Mouse (Mus musculus): ENCODE measurements at regions not wholly inside any gene's neighbourhood (a gene's known extent, or its start where the extent isn't known, plus 50 kb on each side); places are given as distances from the start of the nearest gene placed in this dataset.
A peak's percentile ranks its signal among the peaks of the same experiment; 100 is the strongest.
"Not testable (repeated sequence)": the region's sequence is repeated elsewhere in the genome, so short reads cannot be mapped to it uniquely, and the experiment has no call there.

- no peaks in the 10 kb centered on the region for H3K36me3 ChIP-seq (ENCODE audit: control insufficient read depth, insufficient read depth, low read length)
- no peak overlapping the region for H3K4me2 ChIP-seq (ENCODE audit: low read length)
- 93% methylated on average over 2 of the region's 2 CpGs for WGBS
- no peak for ATAC-seq
- no peaks in the 10 kb centered on the region for H3K4me1 ChIP-seq (ENCODE audit: control insufficient read depth, insufficient read depth, low read depth, low read length)
- H3K27ac ChIP-seq (ENCODE audit: low read depth, low read length): no peak overlapping the region
- no peaks in the 10 kb centered on the region for H3K9me3 ChIP-seq (ENCODE audit: control insufficient read depth, low read length)
- no peak overlapping the region for H3K4me3 ChIP-seq (ENCODE audit: low read length)
- no peak overlapping the region for H3K9ac ChIP-seq (ENCODE audit: low read depth, low read length)
- no peaks in the 10 kb centered on the region for H3K27me3 ChIP-seq (replicated peaks; ENCODE audit: control insufficient read depth, insufficient read depth, low read length)
These were observed 542.1 kb upstream of the Mms22l start for GRCm38 (mm10) chr4:23954140-23954539.

DNA sequence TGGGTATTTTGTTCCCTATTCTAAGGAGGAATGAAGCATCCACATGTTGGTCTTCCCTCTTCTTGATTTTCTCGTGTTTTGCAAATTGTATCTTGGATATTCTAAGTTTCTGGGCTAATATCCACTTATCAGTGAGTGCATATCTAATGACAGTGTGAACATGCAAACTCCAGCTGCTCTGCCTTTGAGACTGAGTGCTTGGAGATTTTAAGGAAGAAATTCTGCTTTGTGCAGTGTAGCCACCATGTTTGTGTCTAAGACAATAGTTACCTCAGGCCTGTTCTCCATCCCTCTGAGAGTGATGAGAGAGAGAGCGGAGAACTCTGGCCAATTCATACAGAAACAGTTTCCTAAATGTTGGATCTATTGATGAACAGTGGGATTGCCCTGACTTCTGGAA, 514.1 kb upstream of the Mms22l start:
- H3K27ac ChIP-seq (ENCODE audit: low read depth, low read length); H3K36me3 ChIP-seq (ENCODE audit: control insufficient read depth, insufficient read depth, low read length); ATAC-seq; H3K9me3 ChIP-seq (ENCODE audit: control insufficient read depth, low read length); H3K4me1 ChIP-seq (ENCODE audit: control insufficient read depth, insufficient read depth, low read depth, low read length); H3K27me3 ChIP-seq (replicated peaks; ENCODE audit: control insufficient read depth, insufficient read depth, low read length); H3K4me2 ChIP-seq (ENCODE audit: low read length); H3K4me3 ChIP-seq (ENCODE audit: low read length); H3K9ac ChIP-seq (ENCODE audit: low read depth, low read length): not testable (repeated sequence)
- WGBS: 79% methylated on average over 2 of the region's 2 CpGs

DNA sequence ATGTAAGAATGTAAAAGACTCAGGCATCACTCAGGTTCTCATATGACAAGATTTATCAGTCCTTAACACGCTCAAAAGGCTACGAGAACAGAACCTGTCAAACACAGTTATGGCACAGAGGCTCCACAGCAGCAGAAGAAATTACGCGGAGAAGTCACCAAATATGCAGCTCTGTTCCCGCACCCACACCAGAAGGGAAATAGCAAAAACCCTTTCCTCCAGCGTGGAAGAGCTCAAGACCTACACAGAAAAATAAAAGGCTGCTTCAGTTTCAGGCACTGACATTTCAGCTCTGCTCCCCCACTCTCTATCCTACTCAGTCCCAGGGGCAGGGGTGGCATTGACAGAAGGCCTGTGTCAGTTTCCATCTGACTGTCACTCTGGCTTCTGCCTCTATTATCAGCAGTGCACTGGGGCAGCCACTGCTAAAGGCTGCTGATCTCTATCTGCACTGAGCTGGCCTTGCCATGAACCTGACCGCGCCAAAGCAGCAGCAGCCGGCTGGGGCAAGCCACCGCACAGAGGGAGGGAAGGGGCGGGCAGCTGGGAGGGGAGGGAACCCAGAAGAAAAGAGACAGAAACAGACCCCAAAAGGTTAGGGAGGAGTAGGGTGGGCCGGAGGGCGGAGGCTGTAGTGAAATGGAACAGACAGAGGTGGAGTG, 513.3 kb upstream of the Mms22l start:
- ATAC-seq: peak; percentile 98
- Histone ChIP-seq H3K36me3 (ENCODE audit: control insufficient read depth, insufficient read depth, low read length) (no peaks in the 10 kb centered on the region), H3K4me3 (ENCODE audit: low read length) (peak overlapping the region; percentile 17), H3K27me3 (replicated peaks; ENCODE audit: control insufficient read depth, insufficient read depth, low read length) (no peaks in the 10 kb centered on the region), H3K9me3 (ENCODE audit: control insufficient read depth, low read length) (no peaks in the 10 kb centered on the region), H3K9ac (ENCODE audit: low read depth, low read length) (peak overlapping the region; percentile 56), H3K4me2 (ENCODE audit: low read length) (peak overlapping the region; percentile 51), H3K4me1 (ENCODE audit: control insufficient read depth, insufficient read depth, low read depth, low read length) (peaks cover 5% of the 10 kb centered on the region), H3K27ac (ENCODE audit: low read depth, low read length) (peak overlapping the region; percentile 62)
- 16% methylated on average over 13 of the region's 13 CpGs for WGBS

DNA sequence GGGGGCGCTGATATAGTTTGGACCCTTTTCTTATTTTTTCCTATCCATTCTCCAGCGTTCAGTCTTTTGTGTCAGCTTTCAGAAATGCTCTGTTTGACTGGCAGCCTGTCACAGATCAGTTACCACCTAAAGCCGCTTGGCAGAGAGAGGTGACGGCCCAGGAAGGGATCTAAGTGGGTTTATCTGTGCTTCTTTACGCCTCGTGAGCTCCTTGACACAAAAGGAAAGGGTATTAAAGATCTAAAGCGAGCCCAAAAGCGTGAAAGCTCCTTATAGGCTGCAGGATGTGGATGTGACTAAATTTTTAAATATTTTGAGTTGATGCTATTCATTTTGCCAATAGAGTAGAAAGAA, 512.8 kb upstream of the Mms22l start:
- peak overlapping the region; percentile 62 for H3K27ac ChIP-seq (ENCODE audit: low read depth, low read length)
- H3K9me3 ChIP-seq (ENCODE audit: control insufficient read depth, low read length): no peaks in the 10 kb centered on the region
- H3K36me3 ChIP-seq (ENCODE audit: control insufficient read depth, insufficient read depth, low read length): no peaks in the 10 kb centered on the region
- peaks cover 5% of the 10 kb centered on the region for H3K4me1 ChIP-seq (ENCODE audit: control insufficient read depth, insufficient read depth, low read depth, low read length)
- peak overlapping the region; percentile 56 for H3K9ac ChIP-seq (ENCODE audit: low read depth, low read length)
- H3K4me3 ChIP-seq (ENCODE audit: low read length): peak overlapping the region; percentile 17
- WGBS: 4% methylated on average over 8 of the region's 8 CpGs
- peak; percentile 86 for ATAC-seq
- no peaks in the 10 kb centered on the region for H3K27me3 ChIP-seq (replicated peaks; ENCODE audit: control insufficient read depth, insufficient read depth, low read length)
- peak overlapping the region; percentile 51 for H3K4me2 ChIP-seq (ENCODE audit: low read length)

DNA sequence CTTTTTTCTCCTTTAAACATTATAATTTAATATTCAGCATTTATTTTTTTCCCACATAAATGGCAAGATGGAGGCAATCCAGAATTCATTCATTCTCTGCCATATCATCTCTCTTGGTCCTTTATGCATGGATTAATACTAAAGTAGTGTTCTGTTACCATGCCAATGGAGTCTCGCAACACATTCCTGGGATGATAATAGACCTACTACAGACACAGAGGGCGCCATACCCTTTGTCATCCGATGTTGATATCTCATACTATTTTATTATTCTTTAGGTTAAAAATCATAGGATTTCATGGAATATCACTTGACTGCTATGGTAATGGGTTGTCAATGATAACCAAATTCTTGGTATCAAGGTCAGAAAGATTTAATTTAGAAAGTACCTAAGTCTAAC, 512.2 kb upstream of the Mms22l start:
- H3K4me1 ChIP-seq (ENCODE audit: control insufficient read depth, insufficient read depth, low read depth, low read length): peaks cover 5% of the 10 kb centered on the region
- no peaks in the 10 kb centered on the region for H3K36me3 ChIP-seq (ENCODE audit: control insufficient read depth, insufficient read depth, low read length)
- no peaks in the 10 kb centered on the region for H3K9me3 ChIP-seq (ENCODE audit: control insufficient read depth, low read length)
- H3K4me2 ChIP-seq (ENCODE audit: low read length): no peak overlapping the region
- ATAC-seq: no peak
- WGBS: 55% methylated on average over 3 of the region's 3 CpGs
- H3K27ac ChIP-seq (ENCODE audit: low read depth, low read length): no peak overlapping the region
- H3K9ac ChIP-seq (ENCODE audit: low read depth, low read length): no peak overlapping the region
- no peak overlapping the region for H3K4me3 ChIP-seq (ENCODE audit: low read length)
- no peaks in the 10 kb centered on the region for H3K27me3 ChIP-seq (replicated peaks; ENCODE audit: control insufficient read depth, insufficient read depth, low read length)

GRCm38 (mm10) chr4:23985956-23986355, 510.3 kb upstream of the Mms22l start:
- H3K4me2 ChIP-seq (ENCODE audit: low read length): no peak overlapping the region
- 23% methylated on average over 4 of the region's 4 CpGs for WGBS
- no peaks in the 10 kb centered on the region for H3K9me3 ChIP-seq (ENCODE audit: control insufficient read depth, low read length)
- H3K4me3 ChIP-seq (ENCODE audit: low read length): no peak overlapping the region
- no peak overlapping the region for H3K27ac ChIP-seq (ENCODE audit: low read depth, low read length)
- peaks cover 5% of the 10 kb centered on the region for H3K4me1 ChIP-seq (ENCODE audit: control insufficient read depth, insufficient read depth, low read depth, low read length)
- H3K36me3 ChIP-seq (ENCODE audit: control insufficient read depth, insufficient read depth, low read length): no peaks in the 10 kb centered on the region
- no peak overlapping the region for H3K9ac ChIP-seq (ENCODE audit: low read depth, low read length)
- no peak for ATAC-seq
- no peaks in the 10 kb centered on the region for H3K27me3 ChIP-seq (replicated peaks; ENCODE audit: control insufficient read depth, insufficient read depth, low read length)

DNA sequence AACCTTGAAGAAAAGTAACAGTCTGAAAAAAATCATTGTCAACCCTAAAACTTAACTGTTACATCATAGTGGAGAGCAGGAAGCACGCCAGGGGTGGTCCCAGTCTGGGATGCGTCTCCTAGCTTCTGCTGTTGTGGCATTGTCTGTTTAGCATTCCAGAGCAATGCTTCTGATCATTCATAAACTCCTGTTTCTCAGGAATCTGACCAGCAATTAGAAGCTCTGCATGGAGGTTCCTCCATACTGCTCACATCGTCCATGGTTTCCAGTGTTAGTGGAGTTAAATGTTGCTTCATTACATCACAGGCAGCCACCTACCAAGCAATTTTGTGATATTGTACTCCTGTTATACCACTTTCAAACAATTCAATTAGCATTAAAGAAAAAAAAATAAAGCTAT, 502.4 kb upstream of the Mms22l start:
- Histone ChIP-seq H3K9me3 (ENCODE audit: control insufficient read depth, low read length) (no peaks in the 10 kb centered on the region), H3K27ac (ENCODE audit: low read depth, low read length) (no peak overlapping the region), H3K4me3 (ENCODE audit: low read length) (no peak overlapping the region), H3K4me2 (ENCODE audit: low read length) (no peak overlapping the region), H3K27me3 (replicated peaks; ENCODE audit: control insufficient read depth, insufficient read depth, low read length) (no peaks in the 10 kb centered on the region), H3K4me1 (ENCODE audit: control insufficient read depth, insufficient read depth, low read depth, low read length) (peaks cover 2% of the 10 kb centered on the region; the same call in 1 of the 2 replicates), H3K9ac (ENCODE audit: low read depth, low read length) (no peak overlapping the region), H3K36me3 (ENCODE audit: control insufficient read depth, insufficient read depth, low read length) (no peaks in the 10 kb centered on the region)
- WGBS: 29% methylated on average over 3 of the region's 3 CpGs
- ATAC-seq: no peak

DNA sequence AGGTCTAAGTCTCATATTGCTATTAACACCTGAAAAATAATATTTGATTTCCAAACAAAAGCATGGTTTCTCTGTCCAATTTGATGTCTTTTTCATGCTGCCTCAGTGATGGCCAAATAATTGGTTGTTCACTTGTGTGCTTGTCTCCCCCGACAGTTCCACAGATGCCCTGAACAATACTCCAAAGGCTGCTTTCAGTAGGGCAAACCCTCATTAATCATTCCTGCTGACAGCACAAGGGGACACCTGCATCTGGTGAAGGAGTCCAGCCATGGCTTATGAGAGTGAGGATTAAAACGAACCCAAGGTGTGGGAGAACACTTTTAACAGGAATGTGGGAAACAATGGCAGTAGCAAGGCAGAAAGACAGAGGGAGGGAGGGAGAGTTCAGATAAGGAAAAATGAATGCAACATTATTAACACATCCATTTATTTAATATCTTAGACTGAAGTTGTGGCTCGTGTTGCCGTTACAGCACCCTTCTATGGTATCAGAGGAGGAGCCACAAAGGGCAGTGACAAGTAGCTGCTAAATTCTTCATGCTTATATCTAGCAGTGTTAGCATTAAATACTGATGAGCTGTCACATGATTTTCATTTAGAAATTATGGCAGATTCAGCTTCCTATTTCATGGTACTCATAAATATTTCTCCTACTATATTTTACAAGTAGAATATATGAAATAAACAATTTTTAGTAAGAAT, 501.8 kb upstream of the Mms22l start:
- no peak overlapping the region for H3K4me3 ChIP-seq (ENCODE audit: low read length)
- H3K4me2 ChIP-seq (ENCODE audit: low read length): no peak overlapping the region
- peak; percentile 70 for ATAC-seq
- no peaks in the 10 kb centered on the region for H3K9me3 ChIP-seq (ENCODE audit: control insufficient read depth, low read length)
- peaks cover 2% of the 10 kb centered on the region; the same call in 1 of the 2 replicates for H3K4me1 ChIP-seq (ENCODE audit: control insufficient read depth, insufficient read depth, low read depth, low read length)
- H3K36me3 ChIP-seq (ENCODE audit: control insufficient read depth, insufficient read depth, low read length): no peaks in the 10 kb centered on the region
- 10% methylated on average over 4 of the region's 4 CpGs for WGBS
- H3K27me3 ChIP-seq (replicated peaks; ENCODE audit: control insufficient read depth, insufficient read depth, low read length): no peaks in the 10 kb centered on the region
- no peak overlapping the region for H3K9ac ChIP-seq (ENCODE audit: low read depth, low read length)
- no peak overlapping the region for H3K27ac ChIP-seq (ENCODE audit: low read depth, low read length)

DNA sequence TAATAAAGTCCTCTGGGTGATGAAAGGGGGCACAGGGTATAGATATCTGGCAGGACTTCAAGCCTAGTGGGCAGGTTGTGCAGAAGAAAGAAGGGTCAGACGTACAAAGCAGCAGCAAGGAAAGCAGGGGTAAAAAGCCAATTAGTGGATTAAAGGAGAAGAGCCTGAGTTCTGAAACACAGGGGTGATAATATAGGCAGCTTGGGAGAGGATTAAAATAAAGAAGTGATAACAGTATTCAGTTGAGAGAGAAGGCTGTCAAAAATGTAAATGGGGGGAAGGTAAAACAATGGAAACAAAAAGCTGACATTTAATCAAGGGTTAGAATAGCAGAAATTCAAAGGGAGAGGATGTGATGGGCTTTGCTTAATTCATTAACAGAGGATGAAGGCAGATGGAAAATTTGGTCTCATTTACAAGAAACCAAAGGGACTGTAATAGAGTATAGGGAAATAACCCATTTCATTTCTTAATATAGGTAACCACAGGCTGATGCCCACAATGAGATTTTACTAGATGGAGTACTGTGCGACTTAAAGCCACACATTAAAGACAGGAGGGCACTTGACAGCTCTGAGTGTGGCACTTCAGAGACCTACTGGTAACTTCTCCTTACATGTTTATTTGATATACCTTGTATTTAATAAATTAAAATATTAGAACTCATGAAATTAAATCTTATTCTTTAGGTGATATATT, 489.8 kb upstream of the Mms22l start:
- Histone ChIP-seq H3K27me3 (replicated peaks; ENCODE audit: control insufficient read depth, insufficient read depth, low read length) (no peaks in the 10 kb centered on the region), H3K27ac (ENCODE audit: low read depth, low read length) (no peak overlapping the region), H3K9me3 (ENCODE audit: control insufficient read depth, low read length) (no peaks in the 10 kb centered on the region), H3K4me2 (ENCODE audit: low read length) (no peak overlapping the region), H3K4me3 (ENCODE audit: low read length) (no peak overlapping the region), H3K36me3 (ENCODE audit: control insufficient read depth, insufficient read depth, low read length) (no peaks in the 10 kb centered on the region), H3K9ac (ENCODE audit: low read depth, low read length) (no peak overlapping the region), H3K4me1 (ENCODE audit: control insufficient read depth, insufficient read depth, low read depth, low read length) (no peaks in the 10 kb centered on the region)
- no peak for ATAC-seq
- 32% methylated on average over 2 of the region's 2 CpGs for WGBS

All from hindbrain, embryonic 16.5 days (tissue).